27 mouse cellular contexts compared by ENCODE assay signal in the genomic region with DNA sequence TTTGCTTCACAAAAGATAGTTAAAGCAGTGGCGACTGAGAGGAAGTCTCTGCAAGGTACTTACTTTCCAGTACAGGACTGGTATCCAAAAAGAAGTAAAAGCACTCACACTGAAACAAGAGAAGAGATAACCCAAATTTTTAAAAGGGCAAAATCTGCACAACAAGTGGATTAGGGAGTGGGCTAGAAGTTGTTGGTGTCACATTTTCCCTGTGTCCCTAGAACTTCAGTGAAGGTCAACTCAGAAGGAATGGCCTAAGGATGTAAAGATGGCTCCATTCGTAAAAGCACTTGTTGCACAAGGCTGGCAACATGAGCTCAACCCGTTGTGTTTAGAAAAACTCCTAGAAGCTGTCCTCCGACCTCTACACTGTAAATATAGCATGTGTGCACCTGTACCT.
"Had no signal": no experiment of that assay in that cellular context is flagged by ENCODE, and none has a peak within 500 bp of the region (broad histone marks: within the 10 kb centered on the region; RNA-seq: fewer than 3 reads in every experiment).

No protein-coding gene starts in this region.

- H3K27me3 ChIP-seq: heart, embryonic 12.5 days; heart, embryonic 13.5 days; heart, embryonic 15.5 days; hindbrain, embryonic 12.5 days; hindbrain, embryonic 13.5 days; hindbrain, embryonic 15.5 days; kidney, embryonic 15.5 days had no signal

- H3K9me3 ChIP-seq: heart, embryonic 12.5 days; heart, embryonic 13.5 days; heart, embryonic 15.5 days; hindbrain, embryonic 10.5 days; hindbrain, embryonic 12.5 days; hindbrain, embryonic 13.5 days; hindbrain, embryonic 15.5 days; kidney, embryonic 15.5 days had no signal

- H3K4me1 ChIP-seq: heart, embryonic 12.5 days; heart, embryonic 13.5 days; heart, embryonic 15.5 days; hindbrain, embryonic 10.5 days; hindbrain, embryonic 12.5 days; hindbrain, embryonic 13.5 days; hindbrain, embryonic 15.5 days; kidney, embryonic 15.5 days had no signal

- H3K4me2 ChIP-seq: heart, embryonic 12.5 days; heart, embryonic 13.5 days; heart, embryonic 15.5 days; hindbrain, embryonic 12.5 days; hindbrain, embryonic 13.5 days; hindbrain, embryonic 14.5 days; hindbrain, embryonic 15.5 days; kidney, embryonic 15.5 days had no signal

- H3K36me3 ChIP-seq: heart, embryonic 12.5 days; heart, embryonic 13.5 days; heart, embryonic 15.5 days; hindbrain, embryonic 12.5 days; hindbrain, embryonic 13.5 days; hindbrain, embryonic 15.5 days; kidney, embryonic 15.5 days had no signal

- DNase-seq: heart, postnatal 10 days; heart, postnatal 14 days; heart, postnatal 36 days; heart, postnatal 4 days; kidney, adult 18-20 months; kidney, postnatal 10 days; kidney, postnatal 14 days; kidney, postnatal 25 days; kidney, postnatal 4 days; layer of hippocampus, adult 9-11 months had no signal

- H3K27ac ChIP-seq: heart, embryonic 13.5 days; heart, embryonic 15.5 days; hindbrain, embryonic 10.5 days; hindbrain, embryonic 12.5 days; hindbrain, embryonic 13.5 days; hindbrain, embryonic 14.5 days; hindbrain, embryonic 15.5 days; hindbrain, postnatal 0 days; kidney, embryonic 15.5 days; kidney, postnatal 0 days; layer of hippocampus, adult 2 months; left cerebral cortex, adult 2 months had no signal

- H3K4me3 ChIP-seq: heart, embryonic 12.5 days; heart, embryonic 13.5 days; heart, embryonic 15.5 days; hindbrain, embryonic 10.5 days; hindbrain, embryonic 12.5 days; hindbrain, embryonic 13.5 days; hindbrain, embryonic 15.5 days; kidney, embryonic 15.5 days; layer of hippocampus, adult 2 months; left cerebral cortex, adult 2 months had no signal

- H3K9ac ChIP-seq: heart, embryonic 12.5 days; heart, embryonic 13.5 days; heart, embryonic 15.5 days; hindbrain, embryonic 12.5 days; hindbrain, embryonic 13.5 days; hindbrain, embryonic 14.5 days; hindbrain, embryonic 15.5 days; kidney, embryonic 15.5 days had no signal

- ATAC-seq: hindbrain, embryonic 16.5 days; hindbrain, postnatal 0 days; inflammation-experienced regulatory T-cells, adult 6 months; intestine, embryonic 16.5 days; intestine, postnatal 0 days had no signal
